Mouse (Mus musculus) embryonic fibroblast, embryonic 13.5 days (primary cell): Measurements from ENCODE around the gene Treml4.

Source experiments
- CTCF ChIP-seq: IDR thresholded peaks from 2 replicates; pipeline ENCODE4 v1.5.1; 2011; ENCODE audit warnings: mild to moderate bottlenecking, control low read depth, low read length, moderate library complexity, borderline replicate concordance; ENCODE audit not compliant: insufficient read depth
- POLR2A ChIP-seq: IDR thresholded peaks from 2 replicates; pipeline ENCODE4 v1.6.1; 2011; ENCODE audit warnings: low read depth, mild to moderate bottlenecking, control low read depth, low read length, moderate library complexity

GRCm38 (mm10) chr17:48278381-48278780, 14.3 kb downstream of the Treml4 start:
- no peak for TF ChIP-seq CTCF
- TF ChIP-seq POLR2A, result no peak
